Mouse (Mus musculus) MEL (cell line): ENCODE measurements around the gene Atp2c1.

Experiments
- CTCF ChIP-seq, 3 experiments: IDR thresholded peaks in 2 of 3; conservative IDR thresholded peaks in 1 of 3; 2 replicates each; pipeline ENCODE4 v1.5.1; 2011 to 2012; ENCODE audit warnings: low read length in 3 of 3, low read depth in 2 of 3, mild to moderate bottlenecking in 2 of 3, improper control_type of control experiment in 1 of 3, inconsistent platforms in 1 of 3, mixed read lengths in 1 of 3, moderate library complexity in 1 of 3; ENCODE audit not compliant: control insufficient read depth in 1 of 3, insufficient read depth in 1 of 3, poor library complexity in 1 of 3, severe bottlenecking in 1 of 3
- EP300 ChIP-seq, 2 experiments: IDR thresholded peaks; 2 replicates each; pipeline ENCODE4 v1.6.1; 2011; ENCODE audit warnings: improper control_type of control experiment in 2 of 2, low read length in 2 of 2, low read depth in 1 of 2, mild to moderate bottlenecking in 1 of 2
- GATA1 ChIP-seq: IDR thresholded peaks from 2 replicates; pipeline ENCODE4 v1.6.1; 2011; ENCODE audit warnings: low read depth, low read length, improper control_type of control experiment
- MAX ChIP-seq: IDR thresholded peaks from 2 replicates; pipeline ENCODE4 v1.6.1; 2011; ENCODE audit warnings: low read length, improper control_type of control experiment
- MEF2A ChIP-seq: IDR thresholded peaks from 2 replicates; pipeline ENCODE4 v1.6.1; 2014; ENCODE audit warnings: low read depth, mild to moderate bottlenecking, inconsistent platforms, low read length, improper control_type of control experiment; ENCODE audit not compliant: poor library complexity, insufficient replicate concordance, severe bottlenecking; ENCODE audit errors: extremely low read depth
- MXI1 ChIP-seq: IDR thresholded peaks from 2 replicates; pipeline ENCODE4 v1.6.1; 2011; ENCODE audit warnings: mild to moderate bottlenecking, low read depth, low read length, improper control_type of control experiment
- POLR2A ChIP-seq, 2 experiments: IDR thresholded peaks; 2 replicates each; pipeline ENCODE4 v1.6.1; 2011 to 2012; ENCODE audit warnings: low read length in 2 of 2, mild to moderate bottlenecking in 2 of 2, control low read depth in 1 of 2, improper control_type of control experiment in 1 of 2, low read depth in 1 of 2, moderate library complexity in 1 of 2; ENCODE audit not compliant: control insufficient read depth in 1 of 2, insufficient read depth in 1 of 2, poor library complexity in 1 of 2
- RCOR1 ChIP-seq: IDR thresholded peaks from 2 replicates; pipeline ENCODE4 v1.6.1; 2012; ENCODE audit warnings: low read depth, mild to moderate bottlenecking, inconsistent platforms, low read length, improper control_type of control experiment
- SMC3 ChIP-seq: IDR thresholded peaks from 2 replicates; pipeline ENCODE4 v1.6.1; 2011; ENCODE audit warnings: low read depth, low read length, improper control_type of control experiment
- TAL1 ChIP-seq: IDR thresholded peaks from 2 replicates; pipeline ENCODE4 v1.6.1; 2012; ENCODE audit warnings: mild to moderate bottlenecking, inconsistent platforms, low read length, moderate library complexity, mixed read lengths
- TCF12 ChIP-seq: IDR thresholded peaks from 2 replicates; pipeline ENCODE4 v1.6.1; 2014; ENCODE audit warnings: low read depth, mild to moderate bottlenecking, inconsistent platforms, low read length, improper control_type of control experiment, moderate library complexity
- USF1 ChIP-seq: IDR thresholded peaks from 2 replicates; pipeline ENCODE4 v1.6.1; 2014; ENCODE audit warnings: low read depth, mild to moderate bottlenecking, inconsistent platforms, low read length, improper control_type of control experiment, moderate library complexity
- ZMIZ1 ChIP-seq: IDR thresholded peaks from 2 replicates; pipeline ENCODE4 v1.6.1; 2012; ENCODE audit warnings: low read depth, mild to moderate bottlenecking, inconsistent platforms, low read length, improper control_type of control experiment, moderate library complexity

- no peak for TF ChIP-seq CTCF (IDR thresholded peaks at IDR 0.05 in 2 of 3, conservative IDR thresholded peaks at IDR 0.05 in 1 of 3; ENCODE audit: control insufficient read depth in 1 of 3, insufficient read depth in 1 of 3, low read depth in 2 of 3, low read length in 3 of 3, poor library complexity in 1 of 3, severe bottlenecking in 1 of 3)
- TF ChIP-seq MEF2A: no peak
- TF ChIP-seq TAL1: no peak
- no peak for TF ChIP-seq POLR2A (IDR thresholded peaks at IDR 0.05; ENCODE audit: control insufficient read depth in 1 of 2, insufficient read depth in 1 of 2, low read depth in 1 of 2, low read length in 2 of 2, poor library complexity in 1 of 2)
- TF ChIP-seq MAX: no peak
- no peak for TF ChIP-seq MXI1
- no peak for TF ChIP-seq RCOR1
- no peak for TF ChIP-seq USF1
- TF ChIP-seq SMC3: no peak
- no peak for TF ChIP-seq ZMIZ1
- TF ChIP-seq EP300 (IDR thresholded peaks at IDR 0.05; ENCODE audit: low read depth in 1 of 2, low read length in 2 of 2): no peak
- TF ChIP-seq TCF12: no peak
- TF ChIP-seq GATA1: no peak
These were observed 23.4 kb downstream of the Atp2c1 start for GRCm38 (mm10) chr9:105503690-105504089.
